Mouse (Mus musculus) neural tube, embryonic 11.5 days (tissue): Measurements from ENCODE around the gene Apeh. TPM values are rescaled to one million over a fixed set of nuclear protein-coding genes. Genes with fewer than 3 reads are reported as not detected.

Experiments used
- ATAC-seq: fragments of 200-750 bp; cut with Nextera tagmentation; 2 replicates; pipeline ENCODE4 v1.8.0; 2017; ENCODE audit warnings: moderate number of reproducible peaks, mild to moderate bottlenecking, moderate TSS enrichment, moderate library complexity; ENCODE audit not compliant: insufficient read depth, low FRiP score, low TSS enrichment
- DNase-seq: peaks from one replicate; pipeline ENCODE4 v3.0.0-alpha.2; 2015; ENCODE audit warnings: low spot score
- H3K27ac ChIP-seq: fragments of 300-500 bp; sonication (generic); 2 replicates; pipeline ENCODE4 v1.5.1; 2014; ENCODE audit warnings: low read depth, mild to moderate bottlenecking, low read length
- H3K27me3 ChIP-seq: fragments of 300-500 bp; sonication (generic); 2 replicates; pipeline ENCODE4 v1.6.1; 2014; ENCODE audit warnings: mild to moderate bottlenecking, low read length, mixed read lengths; ENCODE audit not compliant: control insufficient read depth, insufficient read depth
- H3K36me3 ChIP-seq: fragments of 300-500 bp; sonication (generic); 2 replicates; pipeline ENCODE4 v1.6.1; 2014; ENCODE audit warnings: mild to moderate bottlenecking, low read length, moderate library complexity, mixed read lengths; ENCODE audit not compliant: control insufficient read depth, insufficient read depth
- H3K4me1 ChIP-seq: fragments of 300-500 bp; sonication (generic); 2 replicates; pipeline ENCODE4 v1.6.1; 2014; ENCODE audit warnings: low read length, mixed read lengths; ENCODE audit not compliant: control insufficient read depth, insufficient read depth
- H3K4me2 ChIP-seq: fragments of 300-500 bp; sonication (generic); 2 replicates; pipeline ENCODE4 v1.6.1; 2014; ENCODE audit warnings: low read depth, mild to moderate bottlenecking, moderate library complexity
- H3K4me3 ChIP-seq: fragments of 300-500 bp; sonication (generic); 2 replicates; pipeline ENCODE4 v1.5.1; 2014; ENCODE audit warnings: low read depth, low read length
- H3K9ac ChIP-seq: fragments of 300-500 bp; sonication (generic); 2 replicates; pipeline ENCODE4 v1.6.1; 2014; ENCODE audit warnings: mild to moderate bottlenecking, low read length
- H3K9me3 ChIP-seq: fragments of 300-500 bp; sonication (generic); 2 replicates; pipeline ENCODE4 v1.6.1; 2016; ENCODE audit warnings: low read length; ENCODE audit not compliant: control insufficient read depth
- WGBS: fragments of 180-500 bp; shearing (Covaris S2); extraction: QIAGEN DNeasy Blood & Tissue Kit; methylation state at CpG from one replicate; pipeline ENCODE4 v1.1.7; 2014; 5-methylcytosine and 5-hydroxymethylcytosine counted together
- polyA plus RNA-seq: library from polyadenylated mRNA; unstranded; fragments of >200 nt; fragmentation: Nextera tagmentation; extraction: Ambion mirVana; gene quantifications from 2 replicates; pipeline ENCODE4 v1.2.1, GENCODE M21; 2014

Apeh gene
- polyA plus RNA-seq, 1 experiment from 2014 or later: 62.7 TPM

- Histone ChIP-seq H3K9ac (peak within 1 kb of the TSS; percentile 79), H3K9me3 (no peaks in the 10 kb centered on the region), H3K4me2 (peak within 1 kb of the TSS; percentile 81), H3K4me1 (peaks cover 7% of the 10 kb centered on the region; the same call in 1 of the 2 replicates), H3K27me3 (peaks cover 33% of the 10 kb centered on the region), H3K4me3 (peak within 1 kb of the TSS; percentile 57), H3K27ac (no peak within 1 kb of the TSS), H3K36me3 (no peaks in the 10 kb centered on the region)
- 77% methylated on average over 5 of the region's 5 CpGs for WGBS
- ATAC-seq (no peak), DNase-seq (no peak)
These were observed 14.2 kb downstream of the Apeh start, which contains the start of gene Mst1 for GRCm38 (mm10) chr9:108080168-108080567. TSS of gene Mst1 (plus strand) at chr9:108080436.

DNA sequence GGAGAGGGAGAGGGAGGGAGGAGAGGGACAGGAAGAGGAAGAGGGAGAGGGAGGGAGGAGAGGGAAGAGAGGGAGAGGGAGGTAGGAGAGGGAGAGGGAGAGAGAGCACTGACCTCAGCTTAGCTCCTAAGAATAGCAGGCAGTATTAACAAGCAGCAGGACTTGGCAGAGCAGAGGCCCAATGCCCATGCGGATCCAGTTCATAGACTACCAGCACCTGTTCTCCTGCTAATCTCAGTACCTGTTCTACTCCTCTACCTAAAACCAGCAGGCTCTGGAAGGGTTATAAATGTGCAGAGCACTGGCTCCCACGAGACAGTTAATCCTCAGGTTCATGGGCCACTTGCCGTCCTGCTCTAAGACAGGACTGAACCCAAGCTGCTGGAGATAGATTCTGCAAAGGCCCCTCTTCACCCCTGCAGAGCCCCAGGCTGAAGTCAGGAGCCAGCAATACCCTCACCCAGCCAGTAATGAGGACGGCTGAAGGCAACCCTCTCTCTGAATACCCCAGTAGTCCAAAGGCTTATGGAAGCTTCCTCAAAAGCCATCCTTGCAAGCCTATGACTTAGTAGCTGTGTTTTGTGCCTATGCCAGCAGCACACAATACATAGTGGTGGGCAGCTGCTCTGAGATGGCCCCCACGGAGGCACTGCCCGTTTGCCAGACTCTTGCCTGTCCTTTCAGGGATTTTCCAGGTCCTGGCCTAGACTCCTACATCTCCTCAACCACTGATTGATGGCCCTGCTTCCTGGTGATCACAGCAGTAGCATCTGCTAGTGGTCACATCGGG, 21.1 kb downstream of the Apeh start:
- whole genome bisulfite sequencing: 70% methylated on average over 7 of the region's 7 CpGs
- no peak overlapping the region for H3K4me2 ChIP-seq
- H3K9me3 ChIP-seq: no peaks in the 10 kb centered on the region
- ATAC-seq (no peak), DNase-seq (no peak)
- peaks cover 3% of the 10 kb centered on the region; the same call in 1 of the 2 replicates for H3K4me1 ChIP-seq
- H3K9ac ChIP-seq: no peak overlapping the region
- H3K27me3 ChIP-seq: no peaks in the 10 kb centered on the region
- no peak overlapping the region for H3K4me3 ChIP-seq
- H3K36me3 ChIP-seq: no peaks in the 10 kb centered on the region
- H3K27ac ChIP-seq: no peak overlapping the region

- Histone ChIP-seq H3K27ac (no peak overlapping the region), H3K4me2 (no peak overlapping the region), H3K36me3 (no peaks in the 10 kb centered on the region), H3K27me3 (no peaks in the 10 kb centered on the region), H3K4me3 (no peak overlapping the region), H3K9ac (no peak overlapping the region), H3K9me3 (no peaks in the 10 kb centered on the region), H3K4me1 (no peaks in the 10 kb centered on the region)
- DNase-seq: no peak
- ATAC-seq: no peak
- 75% methylated on average over 9 of the region's 9 CpGs for WGBS
These were observed 21.9 kb downstream of the Apeh start for GRCm38 (mm10) chr9:108072481-108072924.

- no peak overlapping the region for H3K27ac ChIP-seq
- no peaks in the 10 kb centered on the region for H3K27me3 ChIP-seq
- H3K4me2 ChIP-seq: no peak overlapping the region
- no peak overlapping the region for H3K4me3 ChIP-seq
- H3K9ac ChIP-seq: no peak overlapping the region
- no peaks in the 10 kb centered on the region for H3K36me3 ChIP-seq
- H3K4me1 ChIP-seq: no peaks in the 10 kb centered on the region
- DNase-seq: no peak
- WGBS: 92% methylated on average over 4 of the region's 4 CpGs
- ATAC-seq: no peak
- no peaks in the 10 kb centered on the region for H3K9me3 ChIP-seq
These were observed 22.6 kb downstream of the Apeh start for GRCm38 (mm10) chr9:108071801-108072200.

- Histone ChIP-seq H3K4me1 (no peaks in the 10 kb centered on the region), H3K9me3 (no peaks in the 10 kb centered on the region), H3K9ac (no peak overlapping the region), H3K4me3 (no peak overlapping the region), H3K36me3 (no peaks in the 10 kb centered on the region; the same call in 1 of the 2 replicates), H3K27me3 (no peaks in the 10 kb centered on the region), H3K27ac (no peak overlapping the region), H3K4me2 (no peak overlapping the region)
- WGBS: 96% methylated on average over 7 of the region's 7 CpGs
- no peak for DNase-seq
- ATAC-seq: no peak
These were observed 24.9 kb downstream of the Apeh start for GRCm38 (mm10) chr9:108069529-108069928.

GRCm38 (mm10) chr9:108069007-108069406, 25.4 kb downstream of the Apeh start:
- Histone ChIP-seq H3K4me2 (no peak overlapping the region), H3K27ac (no peak overlapping the region), H3K27me3 (no peaks in the 10 kb centered on the region), H3K9me3 (no peaks in the 10 kb centered on the region), H3K36me3 (peaks cover 2% of the 10 kb centered on the region; the same call in 1 of the 2 replicates), H3K4me3 (no peak overlapping the region), H3K9ac (no peak overlapping the region), H3K4me1 (no peaks in the 10 kb centered on the region)
- 85% methylated on average over 9 of the region's 9 CpGs for WGBS
- ATAC-seq (no peak), DNase-seq (no peak)

DNA sequence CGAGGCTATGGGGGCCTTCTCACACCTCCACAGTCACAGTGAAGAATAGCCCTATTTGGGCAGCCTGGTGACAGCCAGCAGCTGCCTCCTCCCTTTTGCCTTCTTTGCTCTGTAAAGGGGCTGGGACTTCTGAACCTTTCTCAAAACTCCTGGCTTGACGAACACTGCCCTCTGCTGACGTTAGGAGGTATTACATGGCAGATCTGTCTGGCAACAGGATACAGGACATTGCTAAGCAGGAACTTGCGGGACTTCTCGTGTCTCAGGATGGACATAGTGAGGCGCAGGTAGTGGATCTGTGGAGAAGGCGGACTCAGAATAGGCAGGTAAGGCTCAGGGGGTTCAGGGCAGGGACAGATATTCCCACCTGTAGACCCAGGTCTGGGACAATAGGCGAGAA, 26.5 kb downstream of the Apeh start:
- H3K9me3 ChIP-seq: no peaks in the 10 kb centered on the region
- H3K4me1 ChIP-seq: no peaks in the 10 kb centered on the region
- no peaks in the 10 kb centered on the region for H3K27me3 ChIP-seq
- H3K4me2 ChIP-seq: no peak overlapping the region
- 20% methylated on average over 8 of the region's 8 CpGs for WGBS
- no peak overlapping the region for H3K4me3 ChIP-seq
- DNase-seq: peak; percentile 82
- H3K27ac ChIP-seq: no peak overlapping the region
- no peak for ATAC-seq
- no peak overlapping the region for H3K9ac ChIP-seq
- H3K36me3 ChIP-seq: peaks cover 4% of the 10 kb centered on the region; the same call in 1 of the 2 replicates

GRCm38 (mm10) chr9:108067199-108067598, 27.2 kb downstream of the Apeh start:
- no peak overlapping the region for H3K4me2 ChIP-seq
- no peak overlapping the region for H3K27ac ChIP-seq
- no peak overlapping the region for H3K9ac ChIP-seq
- DNase-seq (no peak), ATAC-seq (no peak)
- H3K4me1 ChIP-seq: no peaks in the 10 kb centered on the region
- H3K36me3 ChIP-seq: peaks cover 4% of the 10 kb centered on the region; the same call in 1 of the 2 replicates
- H3K9me3 ChIP-seq: no peaks in the 10 kb centered on the region
- no peak overlapping the region for H3K4me3 ChIP-seq
- no peaks in the 10 kb centered on the region for H3K27me3 ChIP-seq
- 87% methylated on average over 7 of the region's 7 CpGs for WGBS

DNA sequence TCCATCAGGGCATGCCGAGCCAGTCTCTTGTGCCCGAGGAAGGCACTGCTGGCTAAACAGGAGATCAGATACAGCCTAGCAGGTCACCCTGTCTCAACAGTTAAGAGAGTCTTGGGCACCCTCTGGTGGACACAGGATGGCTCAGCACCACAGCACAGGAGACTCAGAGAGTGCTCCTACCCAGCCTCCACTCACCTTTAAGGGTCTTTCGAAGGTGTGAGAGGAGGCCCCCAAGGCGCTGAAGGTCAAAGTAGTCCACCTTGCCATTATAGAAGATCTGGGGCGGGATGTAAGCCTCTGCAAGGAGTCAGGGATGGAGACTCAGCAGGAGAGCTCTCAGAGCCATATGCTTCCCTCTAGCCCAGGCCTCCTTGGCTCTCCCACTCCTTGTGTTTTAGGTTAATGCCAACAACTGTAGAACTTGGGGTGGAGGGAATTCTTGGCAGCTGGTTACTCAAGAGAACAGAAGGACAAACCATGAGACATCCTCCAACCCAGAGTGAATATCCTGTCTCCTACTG, 28.9 kb downstream of the Apeh start:
- Histone ChIP-seq H3K27ac (no peak overlapping the region), H3K4me3 (no peak overlapping the region), H3K27me3 (no peaks in the 10 kb centered on the region), H3K9me3 (no peaks in the 10 kb centered on the region), H3K36me3 (peaks cover 4% of the 10 kb centered on the region; the same call in 1 of the 2 replicates), H3K4me2 (no peak overlapping the region), H3K9ac (no peak overlapping the region), H3K4me1 (no peaks in the 10 kb centered on the region)
- no peak for ATAC-seq
- 60% methylated on average over 5 of the region's 5 CpGs for WGBS
- DNase-seq: peak; percentile 60
